Mouse (Mus musculus) liver, embryonic 13.5 days (tissue): Measurements from ENCODE around the gene Plxna2. TPM values are rescaled to one million over a fixed set of nuclear protein-coding genes. Genes with fewer than 3 reads are reported as not detected.

Experiments
- ATAC-seq: fragments of 200-750 bp; cut with Nextera tagmentation; 2 replicates; pipeline ENCODE4 v1.8.0; 2017; ENCODE audit warnings: low read depth, mild to moderate bottlenecking, moderate number of reproducible peaks, moderate library complexity
- DNase-seq: peaks from one replicate; pipeline ENCODE4 v3.0.0; 2022
- H3K27ac ChIP-seq: fragments of 300-500 bp; sonication (generic); 2 replicates; pipeline ENCODE4 v1.5.1; 2015; ENCODE audit warnings: moderate library complexity, mild to moderate bottlenecking, inconsistent platforms
- H3K27me3 ChIP-seq: fragments of 300-500 bp; sonication (generic); 2 replicates; pipeline ENCODE4 v1.6.1; 2015; ENCODE audit warnings: mild to moderate bottlenecking, inconsistent platforms
- H3K36me3 ChIP-seq: fragments of 300-500 bp; sonication (generic); 2 replicates; pipeline ENCODE4 v1.6.1; 2015; ENCODE audit warnings: mild to moderate bottlenecking, inconsistent platforms
- H3K4me1 ChIP-seq: fragments of 300-500 bp; sonication (generic); replicated peaks from 2 replicates; pipeline ENCODE4 v1.6.1; 2015; ENCODE audit warnings: inconsistent platforms
- H3K4me2 ChIP-seq: fragments of 300-500 bp; sonication (generic); 2 replicates; pipeline ENCODE4 v1.6.1; 2015; ENCODE audit warnings: inconsistent platforms, mild to moderate bottlenecking, moderate library complexity
- H3K4me3 ChIP-seq: fragments of 300-500 bp; sonication (generic); replicated peaks from 2 replicates; pipeline ENCODE4 v1.5.1; 2015; ENCODE audit warnings: mild to moderate bottlenecking, inconsistent platforms
- H3K9ac ChIP-seq: fragments of 300-500 bp; sonication (generic); 2 replicates; pipeline ENCODE4 v1.6.1; 2015; ENCODE audit warnings: mild to moderate bottlenecking, inconsistent platforms
- H3K9me3 ChIP-seq: fragments of 300-500 bp; sonication (generic); replicated peaks from 2 replicates; pipeline ENCODE4 v1.6.1; 2016; ENCODE audit warnings: inconsistent platforms
- WGBS: fragments of 180-500 bp; shearing (Covaris S2); methylation state at CpG from one replicate; pipeline ENCODE4 v1.1.7; 2015; ENCODE audit not compliant: insufficient replicate concordance; 5-methylcytosine and 5-hydroxymethylcytosine counted together
- polyA plus RNA-seq: library from polyadenylated mRNA; unstranded; fragments of >200 nt; fragmentation: Nextera tagmentation; extraction: Ambion mirVana; gene quantifications from 2 replicates; pipeline ENCODE4 v1.2.1, GENCODE M21; 2015

The Plxna2 gene
- polyA plus RNA-seq, 1 experiment from 2014 or later, result 1.1 TPM

GRCm38 (mm10) chr1:194671783-194672524 lies 53.9 kb downstream of the Plxna2 start:
- Histone ChIP-seq H3K9me3 (no peaks in the 10 kb centered on the region), H3K4me1 (peaks cover 52% of the 10 kb centered on the region), H3K4me2 (no peak overlapping the region), H3K36me3 (no peaks in the 10 kb centered on the region), H3K27ac (peak overlapping the region; percentile 25; the same call in 1 of the 2 replicates), H3K9ac (no peak overlapping the region), H3K27me3 (no peaks in the 10 kb centered on the region), H3K4me3 (no peak overlapping the region)
- no peak for DNase-seq
- ATAC-seq, result no peak
- WGBS, result 61% methylated on average over 4 of the region's 4 CpGs

DNA sequence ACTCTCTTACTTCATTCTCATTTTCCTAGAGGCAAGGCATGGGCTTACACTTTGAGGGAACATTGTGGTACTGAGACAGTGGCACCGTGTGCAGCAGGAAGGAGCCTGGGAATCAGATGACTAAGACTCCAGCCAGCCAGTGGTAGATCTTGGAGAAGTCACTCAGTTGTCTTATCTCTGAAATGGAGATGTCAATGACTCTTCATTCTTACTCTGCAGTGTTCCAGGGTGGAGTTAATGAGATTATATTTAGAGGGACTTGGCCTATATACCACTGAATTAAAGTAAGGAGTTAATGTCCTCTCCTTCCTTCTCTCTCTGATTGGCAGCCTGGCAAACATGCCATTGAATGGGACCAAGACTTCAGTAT lies 54.5 kb downstream of the Plxna2 start:
- no peaks in the 10 kb centered on the region for H3K27me3 ChIP-seq
- DNase-seq (peak; percentile 13), ATAC-seq (peak; percentile 72)
- H3K4me3 ChIP-seq, result no peak overlapping the region
- H3K4me1 ChIP-seq, result peaks cover 55% of the 10 kb centered on the region
- 30% methylated on average over 1 of the region's 1 CpGs for WGBS
- peak overlapping the region; percentile 74 for H3K27ac ChIP-seq
- H3K9me3 ChIP-seq, result no peaks in the 10 kb centered on the region
- H3K9ac ChIP-seq, result no peak overlapping the region
- no peaks in the 10 kb centered on the region for H3K36me3 ChIP-seq
- H3K4me2 ChIP-seq, result 0 out of 2 replicates have a peak overlapping the region, but pooled peaks have one; percentile 8

GRCm38 (mm10) chr1:194673229-194673628 lies 55.2 kb downstream of the Plxna2 start:
- ATAC-seq, result peak; percentile 61
- no peak overlapping the region for H3K4me3 ChIP-seq

GRCm38 (mm10) chr1:194675106-194675890 lies 57.3 kb downstream of the Plxna2 start:
- Histone ChIP-seq H3K27me3 (no peaks in the 10 kb centered on the region), H3K4me1 (peaks cover 77% of the 10 kb centered on the region), H3K4me3 (no peak overlapping the region), H3K27ac (peak overlapping the region; percentile 73), H3K9ac (peak overlapping the region; percentile 41; the same call in 1 of the 2 replicates), H3K4me2 (peak overlapping the region; percentile 48), H3K36me3 (no peaks in the 10 kb centered on the region), H3K9me3 (no peaks in the 10 kb centered on the region)
- 66% methylated on average over 3 of the region's 3 CpGs for WGBS
- ATAC-seq (peak; percentile 47), DNase-seq (no peak)

More at GRCm38 (mm10) chr1:194673229-194673628, 55.2 kb downstream of the Plxna2 start:
- peak overlapping the region; percentile 10; the same call in 1 of the 2 replicates for H3K4me2 ChIP-seq
- peak; percentile 12 for DNase-seq
- peaks cover 62% of the 10 kb centered on the region for H3K4me1 ChIP-seq
- no peaks in the 10 kb centered on the region for H3K27me3 ChIP-seq
- peak overlapping the region; percentile 74 for H3K27ac ChIP-seq
- no peaks in the 10 kb centered on the region for H3K9me3 ChIP-seq
- no peak overlapping the region for H3K9ac ChIP-seq
- no peaks in the 10 kb centered on the region for H3K36me3 ChIP-seq

DNA sequence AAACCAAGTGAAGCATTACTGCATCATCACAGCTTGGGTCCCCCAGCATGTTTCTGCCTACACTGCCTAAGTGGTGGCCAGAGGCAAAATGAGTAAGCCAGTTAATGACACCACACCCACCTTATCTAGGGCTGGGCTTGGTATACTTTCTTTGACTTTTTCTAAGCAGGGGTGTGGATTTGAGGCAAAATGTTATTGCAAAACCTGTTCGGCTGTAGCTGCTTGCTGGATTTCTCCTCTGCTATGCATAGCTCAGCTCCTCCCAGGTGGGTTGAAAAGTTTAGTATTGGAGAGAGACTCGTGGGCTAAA lies 57.8 kb downstream of the Plxna2 start:
- H3K9ac ChIP-seq, result peak overlapping the region; percentile 41; the same call in 1 of the 2 replicates
- peak overlapping the region; percentile 73 for H3K27ac ChIP-seq
- ATAC-seq (peak; percentile 85), DNase-seq (peak; percentile 52)
- WGBS, result 15% methylated on average over 2 of the region's 2 CpGs
- H3K4me2 ChIP-seq, result peak overlapping the region; percentile 48
- H3K4me1 ChIP-seq, result peaks cover 80% of the 10 kb centered on the region
- no peaks in the 10 kb centered on the region for H3K27me3 ChIP-seq
- no peaks in the 10 kb centered on the region for H3K36me3 ChIP-seq
- no peaks in the 10 kb centered on the region for H3K9me3 ChIP-seq
- H3K4me3 ChIP-seq, result no peak overlapping the region

GRCm38 (mm10) chr1:194677878-194678277 lies 59.9 kb downstream of the Plxna2 start:
- H3K27me3 ChIP-seq, result no peaks in the 10 kb centered on the region
- H3K4me1 ChIP-seq, result peaks cover 66% of the 10 kb centered on the region
- no peak overlapping the region for H3K9ac ChIP-seq
- WGBS, result 73% methylated on average over 3 of the region's 3 CpGs
- DNase-seq (no peak), ATAC-seq (no peak)
- H3K9me3 ChIP-seq, result no peaks in the 10 kb centered on the region
- no peaks in the 10 kb centered on the region for H3K36me3 ChIP-seq
- no peak overlapping the region for H3K4me2 ChIP-seq
- H3K4me3 ChIP-seq, result no peak overlapping the region
- H3K27ac ChIP-seq, result no peak overlapping the region

DNA sequence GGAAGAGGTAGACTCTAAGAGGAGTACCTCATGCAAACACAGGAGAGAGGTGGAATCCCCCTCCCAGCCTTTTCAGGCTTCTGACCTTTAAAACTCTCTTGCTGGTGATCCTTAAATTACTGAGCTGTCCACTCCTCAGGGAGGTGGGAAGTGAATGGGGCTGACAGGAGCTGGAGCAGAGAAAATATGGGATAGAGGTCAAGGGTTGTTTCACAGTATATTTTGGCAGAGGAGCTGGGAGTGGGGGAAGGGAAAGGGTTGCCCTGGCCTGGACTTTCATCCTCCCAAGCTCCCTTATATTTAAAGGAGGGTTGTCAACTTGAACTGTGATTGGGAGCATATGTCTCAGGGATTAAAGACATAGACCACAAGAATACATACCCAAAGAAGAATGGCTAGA lies 61.1 kb downstream of the Plxna2 start:
- no peak for ATAC-seq
- Histone ChIP-seq H3K27me3 (no peaks in the 10 kb centered on the region), H3K9me3 (no peaks in the 10 kb centered on the region), H3K9ac (no peak overlapping the region), H3K4me1 (peaks cover 55% of the 10 kb centered on the region), H3K36me3 (no peaks in the 10 kb centered on the region), H3K27ac (no peak overlapping the region), H3K4me2 (no peak overlapping the region), H3K4me3 (no peak overlapping the region)
- DNase-seq, result no peak

- H3K4me1 ChIP-seq, result peaks cover 45% of the 10 kb centered on the region
- no peak overlapping the region for H3K4me2 ChIP-seq
- H3K27ac ChIP-seq, result 0 out of 2 replicates have a peak overlapping the region, but pooled peaks have one; percentile 7
- no peaks in the 10 kb centered on the region for H3K27me3 ChIP-seq
- DNase-seq (no peak), ATAC-seq (peak; percentile 39; the same call in 1 of the 2 replicates)
- no peak overlapping the region for H3K4me3 ChIP-seq
- H3K36me3 ChIP-seq, result no peaks in the 10 kb centered on the region
- H3K9me3 ChIP-seq, result no peaks in the 10 kb centered on the region
- WGBS, result 23% methylated on average over 2 of the region's 2 CpGs
- H3K9ac ChIP-seq, result no peak overlapping the region
Observed at GRCm38 (mm10) chr1:194680136-194680535, 62.1 kb downstream of the Plxna2 start.

- Histone ChIP-seq H3K4me2 (no peak overlapping the region), H3K27me3 (no peaks in the 10 kb centered on the region), H3K4me1 (peaks cover 29% of the 10 kb centered on the region), H3K27ac (no peak overlapping the region), H3K36me3 (no peaks in the 10 kb centered on the region), H3K4me3 (no peak overlapping the region), H3K9ac (no peak overlapping the region), H3K9me3 (no peaks in the 10 kb centered on the region)
- ATAC-seq (no peak), DNase-seq (no peak)
Observed at GRCm38 (mm10) chr1:194682021-194682420, 64.0 kb downstream of the Plxna2 start.

- DNase-seq, result no peak
- Histone ChIP-seq H3K36me3 (no peaks in the 10 kb centered on the region), H3K4me3 (no peak overlapping the region), H3K9ac (no peak overlapping the region), H3K4me1 (peaks cover 19% of the 10 kb centered on the region), H3K9me3 (no peaks in the 10 kb centered on the region), H3K27ac (no peak overlapping the region), H3K4me2 (no peak overlapping the region), H3K27me3 (no peaks in the 10 kb centered on the region)
- ATAC-seq, result no peak
- 62% methylated on average over 3 of the region's 3 CpGs for WGBS
Observed at GRCm38 (mm10) chr1:194683132-194683531, 65.1 kb downstream of the Plxna2 start.

GRCm38 (mm10) chr1:194685896-194686295 lies 67.9 kb downstream of the Plxna2 start:
- 30% methylated on average over 2 of the region's 2 CpGs for WGBS
- no peaks in the 10 kb centered on the region for H3K36me3 ChIP-seq
- H3K9me3 ChIP-seq, result no peaks in the 10 kb centered on the region
- no peak overlapping the region for H3K9ac ChIP-seq
- no peak overlapping the region for H3K4me3 ChIP-seq
- H3K4me1 ChIP-seq, result no peaks in the 10 kb centered on the region
- no peaks in the 10 kb centered on the region for H3K27me3 ChIP-seq
- H3K4me2 ChIP-seq, result no peak overlapping the region
- no peak overlapping the region for H3K27ac ChIP-seq
- no peak for DNase-seq
- no peak for ATAC-seq

- Histone ChIP-seq H3K9me3 (no peaks in the 10 kb centered on the region), H3K9ac (no peak overlapping the region), H3K27ac (no peak overlapping the region), H3K36me3 (no peaks in the 10 kb centered on the region), H3K4me3 (no peak overlapping the region), H3K4me2 (no peak overlapping the region), H3K27me3 (no peaks in the 10 kb centered on the region), H3K4me1 (no peaks in the 10 kb centered on the region)
- 24% methylated on average over 1 of the region's 1 CpGs for WGBS
- ATAC-seq, result no peak
- DNase-seq, result no peak
Observed at GRCm38 (mm10) chr1:194687746-194688145, 69.7 kb downstream of the Plxna2 start.
